Mouse (Mus musculus) right cerebral cortex, postnatal 4 days (tissue): ENCODE data around the gene Dnaja2.
A peak's percentile ranks its signal among the peaks of the same experiment; 100 is the strongest.

Experiments used
- DNase-seq: peaks from one replicate; pipeline ENCODE4 v3.0.0-alpha.2; 2022

Dnaja2 gene

DNA sequence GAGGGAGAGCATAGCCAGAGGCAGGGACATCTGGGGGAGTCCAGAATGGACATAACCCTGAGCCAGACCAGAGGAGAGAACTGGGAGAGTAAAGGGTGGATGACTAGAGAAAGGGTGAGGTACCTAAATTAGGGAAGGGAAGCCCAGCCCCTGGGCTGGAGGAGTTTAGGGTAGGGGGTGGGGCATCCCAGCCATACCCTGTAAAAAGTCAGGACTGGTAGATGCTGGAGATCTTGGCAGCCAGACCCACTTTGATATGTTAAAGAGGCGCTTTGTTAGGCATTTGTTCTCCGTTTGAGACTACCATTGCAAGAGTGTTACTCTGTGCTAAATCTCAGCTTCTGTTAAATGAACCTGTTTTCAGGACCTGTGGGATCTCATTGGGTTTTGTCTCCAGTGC, 56.6 kb downstream of the Dnaja2 start:
- DNase-seq = no peak

DNA sequence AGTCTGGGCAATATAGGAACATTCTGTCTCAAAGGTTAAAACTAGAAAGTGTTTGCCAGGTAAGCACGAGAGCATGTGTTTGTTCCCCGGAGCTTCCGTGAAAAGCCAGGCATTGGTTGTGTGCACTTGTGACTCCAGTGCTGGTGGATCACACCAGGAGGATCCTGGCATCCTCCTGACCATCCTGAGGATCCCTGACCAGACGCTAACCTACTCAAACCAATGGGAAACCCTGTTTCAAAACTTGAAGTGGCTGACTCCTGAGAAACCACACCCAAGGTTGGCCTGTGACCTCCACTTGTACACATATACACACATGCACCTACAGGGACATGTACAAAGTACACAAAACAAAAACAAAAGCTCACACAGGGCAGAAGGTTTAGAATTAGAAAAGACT, 58.4 kb downstream of the Dnaja2 start:
- no peak for DNase-seq

DNA sequence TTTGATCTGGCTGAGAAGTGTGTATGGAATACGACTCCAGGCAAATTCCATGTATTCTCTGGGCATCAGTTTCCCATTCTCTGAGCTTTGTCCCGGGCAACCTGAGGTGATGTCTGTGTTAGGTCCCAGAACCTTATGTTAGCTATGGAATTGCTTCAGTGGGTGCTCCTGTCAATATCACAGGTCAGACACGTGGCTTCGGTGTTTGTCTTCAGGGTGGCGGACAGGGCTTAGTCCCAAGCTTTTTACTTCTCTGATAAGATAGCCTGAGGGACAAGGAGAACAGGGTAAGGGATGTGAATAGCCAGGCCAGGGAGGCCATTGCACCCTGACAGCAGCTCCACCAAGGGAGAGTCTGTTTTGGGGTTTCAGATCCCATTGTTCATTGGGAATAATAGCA, 59.0 kb downstream of the Dnaja2 start:
- DNase-seq = no peak

DNA sequence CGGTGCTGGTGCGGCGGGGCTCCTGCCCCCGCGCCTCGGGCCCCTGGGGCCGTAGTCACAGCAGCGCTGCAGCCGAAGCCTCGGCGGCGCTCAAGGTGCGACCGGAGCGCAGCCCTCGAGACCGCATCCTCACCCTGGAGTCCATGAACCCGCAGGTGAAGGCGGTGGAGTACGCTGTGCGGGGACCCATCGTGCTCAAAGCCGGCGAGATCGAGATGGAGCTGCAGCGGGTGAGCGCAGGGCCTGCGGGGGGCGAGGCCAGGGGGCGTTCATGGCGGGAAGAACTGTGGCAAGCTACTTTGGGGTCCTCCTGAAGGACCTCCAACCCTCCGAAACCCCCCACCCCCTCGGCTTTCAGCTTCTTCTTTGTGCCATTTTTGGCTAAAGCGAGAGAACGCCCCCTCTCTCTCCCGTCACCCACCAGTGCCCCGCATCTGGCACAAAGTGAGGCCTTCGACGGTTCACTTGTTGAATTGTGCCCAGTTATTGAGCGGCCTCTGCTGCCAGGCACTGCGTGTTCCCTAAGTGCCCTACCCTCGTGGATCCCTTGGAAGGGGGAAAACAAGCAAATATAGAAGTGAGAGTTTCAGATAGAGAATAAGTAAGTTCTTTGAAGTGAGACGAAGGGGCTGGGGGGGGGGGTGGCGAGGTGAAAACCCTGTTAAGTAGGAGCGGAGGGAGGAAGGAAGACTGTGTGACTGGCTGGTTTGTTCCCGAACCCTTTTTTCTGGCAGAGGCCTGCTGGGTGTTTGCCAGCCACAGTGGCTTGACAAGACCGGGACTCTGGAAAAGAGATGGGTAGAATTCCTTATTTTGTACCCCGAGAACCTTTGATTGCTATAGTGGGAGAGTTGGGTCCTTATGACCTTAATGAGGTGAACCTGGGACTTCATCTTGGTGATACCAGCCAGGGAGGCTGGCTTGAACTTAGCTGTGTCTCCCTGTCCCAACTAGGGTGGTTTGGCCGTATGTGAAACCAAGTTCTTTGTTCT, 61.9 kb downstream of the Dnaja2 start:
- DNase-seq = peak; percentile 61

DNA sequence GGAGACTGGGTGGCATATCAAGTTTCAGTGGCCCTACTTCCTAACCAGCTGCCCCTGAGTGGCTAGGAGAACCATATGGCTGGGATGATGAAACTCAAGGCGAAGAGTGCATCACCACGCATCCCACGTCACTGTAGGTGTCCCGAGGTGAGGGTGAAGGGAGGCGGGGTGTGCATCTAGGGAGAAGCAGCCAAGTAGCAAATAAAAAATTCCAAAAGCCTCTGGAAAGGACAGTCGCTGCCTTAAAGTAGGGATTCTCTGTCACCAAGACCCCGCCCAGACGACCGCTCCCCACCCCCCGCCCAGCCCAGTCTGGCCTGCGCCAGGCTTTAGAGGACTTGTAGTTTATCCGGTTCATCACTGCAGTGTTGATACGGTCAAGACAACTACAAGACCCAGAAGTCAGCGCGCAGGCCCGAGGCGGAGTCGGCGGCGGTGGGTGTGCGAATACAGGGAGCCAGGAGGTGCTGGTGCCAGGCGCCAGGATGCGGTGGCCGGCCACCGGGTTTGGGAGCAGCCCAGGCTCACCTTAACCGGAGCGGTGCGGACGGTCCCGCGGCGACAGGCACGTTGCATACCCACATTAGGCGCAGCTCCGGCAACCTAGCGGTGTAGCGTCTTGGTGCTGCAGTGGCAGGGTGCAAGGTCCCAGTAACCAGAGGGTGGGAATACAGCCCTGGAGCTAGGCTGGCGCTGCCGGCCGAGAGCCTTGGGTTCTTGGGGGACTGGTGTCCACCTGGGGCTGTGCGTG, 62.8 kb downstream of the Dnaja2 start, which contains the start of gene Gpt2:
Gene Gpt2, plus strand, starts transcription at position 452 of the 751 bp plus-strand sequence.
- peak; percentile 89 for DNase-seq

DNA sequence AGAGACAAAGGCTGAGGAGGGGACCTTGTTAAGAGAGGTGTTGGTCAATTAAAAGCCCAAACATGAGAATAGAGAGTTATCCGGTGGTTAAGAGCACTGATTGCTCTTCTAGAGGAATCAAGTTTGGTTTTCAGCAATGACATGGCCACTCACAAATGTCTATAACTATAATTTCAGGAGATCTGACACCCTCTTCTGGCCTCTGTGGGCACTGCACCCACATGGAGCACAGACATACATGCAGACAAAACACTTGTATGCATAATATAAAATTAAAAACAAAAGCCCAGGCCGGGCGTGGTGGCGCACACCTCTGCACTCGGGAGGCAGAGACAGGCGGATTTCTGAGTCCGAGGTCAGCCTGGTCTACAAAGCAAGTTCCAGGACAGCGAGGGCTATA, 65.6 kb downstream of the Dnaja2 start:
- no peak for DNase-seq

DNA sequence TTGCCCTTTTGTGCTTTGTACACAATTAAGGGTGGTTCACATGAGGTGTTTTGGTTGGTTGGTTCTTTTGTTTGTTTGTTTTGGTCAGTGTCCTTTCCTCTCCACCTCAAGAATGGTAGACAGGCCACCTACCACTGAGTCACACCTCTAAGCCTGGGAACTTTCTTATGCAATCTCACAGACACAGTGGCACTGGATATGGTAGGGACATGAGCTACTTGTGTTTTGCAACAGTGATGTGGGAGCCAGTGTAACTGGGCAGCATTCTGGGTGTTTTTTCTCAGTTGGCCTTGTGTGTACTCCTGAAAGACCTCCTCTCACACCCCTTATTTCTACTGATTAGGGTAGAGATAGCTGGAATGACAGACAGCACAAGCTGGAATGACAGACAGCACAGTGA, 66.5 kb downstream of the Dnaja2 start:
- no peak for DNase-seq

DNA sequence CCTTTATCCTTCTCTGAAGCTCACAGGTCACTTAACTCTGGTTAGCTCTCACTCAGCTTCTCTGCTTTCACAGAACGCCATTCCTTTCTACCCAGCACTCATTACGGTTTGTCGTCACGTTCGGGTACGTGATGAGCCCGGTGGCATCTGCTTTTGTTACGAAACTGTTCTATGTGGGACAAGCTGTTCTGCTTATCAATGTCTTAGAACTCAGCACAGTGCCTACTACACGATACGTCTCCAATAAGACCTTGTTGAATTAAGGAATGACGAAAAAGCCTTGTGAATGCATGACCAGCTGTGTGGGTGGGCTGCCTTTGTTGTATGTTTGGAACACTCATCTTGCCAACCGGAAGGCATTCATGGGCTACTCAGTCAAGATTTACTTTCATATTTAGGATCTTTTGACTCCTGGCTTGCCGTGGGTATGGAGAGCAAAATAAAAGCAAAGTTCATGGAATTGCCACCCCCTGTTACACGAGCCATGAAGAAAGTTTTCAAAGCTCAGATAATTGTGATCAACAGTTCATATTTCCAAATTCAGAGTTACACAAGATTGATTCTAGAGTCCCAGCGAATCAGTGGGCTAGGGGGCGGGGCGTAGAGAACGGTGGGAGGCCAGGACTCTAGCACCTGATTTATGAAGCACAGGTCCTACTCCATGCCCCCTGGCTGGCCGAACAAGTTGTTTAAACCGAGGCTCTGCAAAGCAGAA, 67.1 kb downstream of the Dnaja2 start:
- DNase-seq = no peak
